Mouse (Mus musculus) liver, adult 2 months (tissue): ENCODE measurements at regions not wholly inside any gene's neighbourhood (a gene's known extent, or its start where the extent isn't known, plus 50 kb on each side); places are given as distances from the start of the nearest gene placed in this dataset.

Experiments used
- CTCF ChIP-seq: fragments of 200-500 bp; IDR thresholded peaks from 2 replicates; pipeline ENCODE4 v1.5.1; 2011; ENCODE audit warnings: low read depth, low read length, control low read depth
- POLR2A ChIP-seq: fragments of 200-500 bp; IDR thresholded peaks from 2 replicates; pipeline ENCODE4 v1.6.1; 2011; ENCODE audit warnings: low read length, control low read depth; ENCODE audit not compliant: insufficient read depth; ENCODE audit errors: extremely low read depth

GRCm38 (mm10) chr13:44579215-44579614, 150.1 kb upstream of the Jarid2 start:
- TF ChIP-seq POLR2A (no peak), CTCF (no peak)
